Mouse (Mus musculus) Muller cell, postnatal 12 days (primary cell): ENCODE results near the gene Rab11fip4.
"Not testable (repeated sequence)": the region's sequence is repeated elsewhere in the genome, so short reads cannot be mapped to it uniquely, and the experiment has no call there.

Experiments
- DNase-seq: peaks from one replicate; pipeline ENCODE4 v3.0.0-alpha.2; 2015; ENCODE audit errors: inconsistent ontology term

Rab11fip4 gene

DNA sequence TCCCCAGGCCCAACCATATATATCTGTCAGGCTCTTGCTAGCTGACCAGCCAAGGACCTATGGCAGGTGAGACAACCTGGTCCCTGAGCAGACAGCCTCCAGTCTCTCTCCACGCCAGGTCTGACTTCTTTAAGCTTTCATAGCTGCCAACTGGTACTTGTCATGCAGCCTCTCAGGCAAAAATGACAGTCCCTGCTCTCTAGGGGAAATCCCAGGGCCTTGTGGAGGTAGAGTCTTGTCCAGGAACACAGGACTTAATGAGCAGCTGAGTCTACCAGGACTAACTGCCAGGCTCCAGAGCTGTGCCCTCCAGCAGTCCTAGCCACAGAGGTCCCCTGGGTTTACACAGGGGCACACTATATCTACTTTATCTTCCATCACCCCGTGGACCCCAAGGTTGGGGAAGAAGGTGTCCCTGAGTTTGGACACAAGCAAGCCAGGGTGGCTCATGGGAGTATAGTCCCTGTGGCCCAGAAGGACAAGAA is 85.5 kb downstream of the Rab11fip4 start:
- no peak for DNase-seq

DNA sequence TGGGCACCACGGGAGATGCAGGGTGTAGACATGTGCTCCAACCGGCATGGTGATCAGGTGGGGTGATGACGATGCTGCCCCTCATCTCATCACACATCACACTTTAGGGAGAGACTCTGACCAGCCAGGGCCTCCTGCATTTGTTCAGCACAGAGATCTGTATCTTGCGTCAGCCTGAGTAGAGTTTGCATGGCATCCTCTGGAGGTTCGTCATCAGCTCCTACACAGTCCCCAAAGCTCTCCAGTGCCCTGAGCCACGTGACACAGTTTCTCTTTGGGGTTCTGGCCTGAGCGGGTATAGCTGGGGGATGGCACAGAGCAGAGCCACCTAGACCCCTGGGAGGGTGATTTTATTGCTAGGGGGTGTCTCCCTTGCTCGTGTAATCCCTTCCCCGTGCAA is 86.4 kb downstream of the Rab11fip4 start:
- DNase-seq = no peak

DNA sequence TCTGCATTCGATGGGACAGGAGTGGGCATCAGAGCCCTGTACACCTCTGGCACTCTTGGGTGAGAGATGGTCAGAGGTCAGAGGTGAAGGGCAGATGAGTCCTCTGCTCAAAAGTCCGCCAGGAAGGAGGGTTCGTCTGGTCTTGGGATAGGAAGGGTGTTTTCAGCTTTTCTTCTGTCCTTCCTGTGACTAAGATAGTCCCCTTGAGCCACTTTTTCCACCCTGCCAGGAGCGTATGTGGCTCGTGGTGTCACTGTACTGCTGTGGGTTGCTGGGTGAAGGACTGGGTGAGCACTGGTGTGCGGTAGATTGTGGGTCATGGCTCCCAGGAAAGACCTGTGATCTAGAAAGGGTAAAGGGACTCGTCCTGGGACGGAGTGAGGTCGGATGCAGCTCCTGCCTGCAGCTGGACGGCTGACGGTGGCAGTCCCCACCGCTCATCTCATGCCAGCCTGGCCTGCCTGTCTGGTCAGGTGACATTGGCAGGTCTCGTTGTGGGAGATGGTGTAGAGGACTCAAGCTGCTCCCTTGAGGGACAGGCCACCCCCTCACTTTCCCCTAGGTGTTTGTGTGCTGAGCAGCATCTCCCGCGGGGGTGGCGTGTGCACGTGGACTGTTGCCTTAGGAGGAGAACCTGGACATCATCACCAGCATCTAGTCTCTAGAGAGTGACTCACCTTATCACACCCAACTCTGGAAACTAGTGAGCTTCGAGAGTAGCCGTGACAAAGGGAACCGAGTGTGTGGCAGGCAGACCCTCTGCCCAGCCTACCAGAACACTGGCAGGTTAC is 87.5 kb downstream of the Rab11fip4 start:
- DNase-seq = no peak

DNA sequence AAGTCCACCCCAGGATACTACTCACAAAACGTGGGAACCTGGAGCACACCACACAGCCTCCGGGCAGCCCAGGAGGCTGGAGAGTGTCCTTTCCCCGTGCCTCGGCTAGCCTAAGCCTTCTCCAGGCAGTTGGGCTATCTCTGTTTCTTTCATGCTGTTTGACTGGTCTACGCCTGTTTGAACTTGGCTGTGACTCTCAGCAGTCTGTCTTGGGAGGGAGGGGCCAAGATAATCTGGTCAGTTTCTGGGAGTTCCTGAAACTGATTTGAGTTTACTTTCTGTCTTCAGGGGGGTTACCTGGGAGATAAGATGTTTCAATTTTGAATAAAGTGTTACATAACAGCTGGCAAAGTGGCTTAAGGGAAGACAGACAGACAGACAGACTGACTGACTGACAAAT is 88.9 kb downstream of the Rab11fip4 start:
- DNase-seq = no peak

DNA sequence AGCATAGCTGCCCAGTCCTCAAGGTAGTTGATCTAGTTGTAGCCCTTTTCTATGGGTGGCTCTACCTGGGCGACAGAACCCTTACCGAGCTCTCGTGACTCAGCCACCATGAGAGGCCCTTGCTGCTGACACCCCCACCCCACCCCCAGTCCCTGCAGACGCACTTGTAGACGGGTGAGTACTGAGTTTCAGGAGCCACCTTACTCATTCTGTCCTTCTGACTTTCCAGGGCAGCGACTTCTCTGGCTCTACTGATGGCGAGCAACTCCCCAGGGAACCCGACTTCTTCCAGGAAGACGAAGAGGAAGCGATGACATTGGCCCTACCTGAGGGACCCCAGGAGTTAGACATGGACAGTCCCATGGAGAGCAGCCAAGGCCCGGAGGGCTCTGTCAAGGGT is 89.5 kb downstream of the Rab11fip4 start:
- no peak for DNase-seq

DNA sequence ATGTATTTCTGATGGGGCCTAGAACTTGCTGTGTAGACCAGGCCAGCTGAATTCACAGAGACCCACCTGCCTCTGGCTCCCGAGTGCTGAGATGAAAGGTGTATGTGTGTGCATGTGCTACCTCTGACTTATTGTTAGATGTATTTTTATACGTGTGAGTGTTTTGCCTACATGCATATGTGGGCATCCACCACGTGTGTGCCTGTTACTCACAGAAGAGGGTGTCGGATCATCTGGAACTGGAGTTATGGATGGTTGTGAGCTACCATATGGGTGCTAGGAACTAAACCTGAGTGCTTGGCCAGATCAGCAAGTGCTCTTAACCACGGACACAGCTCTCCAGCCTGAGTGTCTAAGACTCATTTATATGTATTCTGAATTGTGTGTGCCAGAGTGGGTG is 90.2 kb downstream of the Rab11fip4 start:
- no peak for DNase-seq

DNA sequence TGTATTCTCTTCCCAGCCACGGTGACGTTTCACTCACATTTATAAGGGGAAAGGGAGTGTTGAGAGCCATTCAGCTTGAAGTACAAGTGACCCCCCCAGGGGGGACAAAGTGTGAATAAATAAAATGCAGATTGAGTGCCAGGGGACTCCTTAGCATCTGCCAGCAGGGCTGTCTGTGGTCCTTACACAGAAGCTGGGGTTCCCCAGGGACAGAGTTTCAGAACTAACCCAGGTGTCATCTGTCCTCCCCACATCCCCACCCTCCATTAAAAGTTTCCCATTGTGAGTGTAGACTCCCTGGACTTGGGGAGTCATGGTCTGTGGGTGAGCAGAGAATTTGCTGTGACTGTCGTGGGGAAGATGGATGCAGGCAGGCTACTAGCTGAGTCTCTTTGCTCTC is 90.8 kb downstream of the Rab11fip4 start:
- DNase-seq = no peak

DNA sequence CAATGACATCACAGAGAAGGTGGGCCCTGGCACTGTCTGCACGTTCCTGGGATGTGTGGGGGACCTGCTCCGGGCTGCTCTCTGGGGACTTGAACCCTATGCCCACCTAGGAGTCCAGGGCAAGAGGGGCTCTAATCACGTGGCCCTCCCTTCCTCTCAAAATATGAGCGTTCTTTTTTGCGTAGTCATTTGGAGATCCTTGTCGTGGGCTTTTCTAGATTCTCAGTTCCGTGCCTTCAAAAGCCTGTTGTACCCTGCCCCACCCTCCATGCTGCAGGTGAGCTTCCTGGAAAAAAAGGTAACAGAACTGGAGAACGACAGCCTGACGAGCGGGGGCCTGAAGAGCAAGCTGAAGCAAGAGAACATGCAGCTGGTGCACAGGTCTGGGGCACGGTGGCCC is 94.1 kb downstream of the Rab11fip4 start:
- DNase-seq = no peak

DNA sequence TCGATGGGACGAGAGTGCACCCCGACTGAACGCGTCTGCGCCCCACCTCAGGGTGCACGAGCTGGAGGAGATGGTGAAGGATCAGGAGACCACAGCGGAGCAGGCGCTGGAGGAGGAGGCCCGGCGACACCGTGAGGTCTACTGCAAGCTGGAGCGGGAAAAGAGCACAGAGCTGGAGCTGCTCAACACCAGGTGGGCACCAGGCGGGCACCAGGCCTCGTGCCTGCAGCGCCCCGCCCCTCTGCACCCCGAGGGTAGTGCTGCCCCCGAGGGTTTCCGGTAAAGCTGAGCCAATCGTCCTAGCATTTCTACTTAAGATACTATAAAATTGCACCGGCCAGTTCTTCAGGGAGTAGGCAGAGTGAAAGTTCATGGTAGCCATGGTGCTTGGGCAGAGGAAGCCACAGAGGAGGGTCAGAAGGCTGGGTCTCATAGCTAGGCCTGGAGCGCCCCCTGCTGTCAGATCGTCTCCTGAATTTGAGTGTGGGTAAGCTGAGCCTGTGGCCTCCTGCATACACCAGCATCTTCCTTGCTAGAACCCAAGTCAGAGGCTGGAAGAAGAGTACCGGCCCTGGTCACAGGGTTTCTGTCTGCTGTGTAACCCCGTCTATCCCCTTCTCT is 95.6 kb downstream of the Rab11fip4 start:
- DNase-seq = peak; percentile 78

DNA sequence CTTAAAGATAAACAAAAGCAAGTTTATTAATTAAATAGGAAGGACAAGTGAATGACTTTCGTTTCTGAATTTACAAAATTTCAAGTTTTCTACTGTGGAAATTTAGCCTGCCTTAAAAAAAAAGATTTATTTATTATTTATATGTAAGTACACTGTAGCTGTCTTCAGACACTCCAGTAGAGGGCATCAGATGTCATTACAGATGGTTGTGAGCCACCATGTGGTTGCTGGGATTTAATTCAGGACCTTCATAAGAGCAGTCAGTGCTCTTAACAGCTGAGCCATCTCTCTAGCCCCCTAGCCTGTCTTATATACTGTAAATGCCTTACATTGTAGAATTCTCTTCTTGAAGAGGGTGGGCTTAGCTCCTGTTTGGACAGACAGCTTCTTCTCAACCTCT is 98.9 kb downstream of the Rab11fip4 start:
- no peak for DNase-seq

DNA sequence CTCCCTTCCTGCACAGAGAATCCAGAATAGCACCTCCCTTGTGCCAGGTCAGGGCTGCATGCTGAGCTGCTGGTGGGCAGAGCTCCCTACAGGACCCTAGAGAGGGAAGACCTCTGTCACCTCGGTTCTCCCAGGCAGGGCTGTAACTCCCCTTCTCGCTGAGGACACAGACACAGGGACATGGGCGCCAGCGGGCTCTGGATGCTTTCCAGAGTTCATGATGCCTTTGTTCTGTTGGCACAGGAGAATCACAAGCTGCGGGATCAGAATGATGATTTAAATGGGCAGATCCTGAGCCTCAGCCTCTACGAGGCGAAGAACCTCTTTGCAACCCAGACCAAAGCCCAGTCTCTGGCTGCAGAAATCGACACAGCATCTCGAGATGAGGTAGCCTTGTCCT is 100.5 kb downstream of the Rab11fip4 start:
- DNase-seq = no peak

DNA sequence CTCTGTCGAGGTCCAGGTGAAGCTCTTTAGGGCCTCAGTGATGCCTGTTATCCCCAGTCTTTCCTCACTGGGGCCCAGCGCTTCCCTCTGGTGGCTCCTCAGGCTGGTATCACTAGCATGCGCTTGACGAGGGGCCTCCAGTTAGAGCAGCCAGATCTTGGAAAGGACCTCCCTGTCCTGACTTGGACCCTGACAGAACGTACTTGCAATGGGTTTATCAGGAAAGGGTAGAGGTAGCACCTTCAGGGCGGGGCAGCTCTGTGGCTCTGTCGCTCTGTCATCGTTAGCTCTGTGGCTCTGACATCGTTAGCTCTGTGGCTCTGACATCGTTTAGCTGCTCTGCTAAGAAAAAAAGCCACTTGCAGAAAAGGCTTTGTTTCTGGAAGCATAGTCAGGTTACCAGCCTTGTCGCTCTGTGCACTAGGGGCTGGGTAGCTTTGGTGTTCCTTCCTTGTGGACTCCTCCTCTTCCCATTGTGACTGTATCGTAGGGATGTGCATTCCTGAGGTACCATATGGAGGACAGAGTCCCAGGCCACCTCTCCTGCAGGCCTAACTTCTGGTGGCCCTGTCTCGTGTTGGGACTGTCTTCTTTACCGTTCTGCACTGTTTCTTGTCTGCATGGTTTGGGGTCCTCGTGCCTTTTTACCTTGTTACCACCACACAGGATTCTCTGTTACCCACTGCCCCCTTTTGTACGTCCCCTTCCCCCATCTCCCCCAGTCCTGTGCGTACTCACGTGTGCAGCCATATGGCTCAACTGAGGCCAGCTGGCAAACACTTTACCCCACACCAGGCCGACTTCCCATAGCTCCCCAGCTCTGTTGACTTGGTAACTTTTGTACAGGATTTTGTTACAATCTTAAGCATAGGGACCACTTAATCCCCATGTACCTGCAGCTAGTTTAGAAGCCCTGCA is 105.6 kb downstream of the Rab11fip4 start:
- DNase-seq = no peak

DNA sequence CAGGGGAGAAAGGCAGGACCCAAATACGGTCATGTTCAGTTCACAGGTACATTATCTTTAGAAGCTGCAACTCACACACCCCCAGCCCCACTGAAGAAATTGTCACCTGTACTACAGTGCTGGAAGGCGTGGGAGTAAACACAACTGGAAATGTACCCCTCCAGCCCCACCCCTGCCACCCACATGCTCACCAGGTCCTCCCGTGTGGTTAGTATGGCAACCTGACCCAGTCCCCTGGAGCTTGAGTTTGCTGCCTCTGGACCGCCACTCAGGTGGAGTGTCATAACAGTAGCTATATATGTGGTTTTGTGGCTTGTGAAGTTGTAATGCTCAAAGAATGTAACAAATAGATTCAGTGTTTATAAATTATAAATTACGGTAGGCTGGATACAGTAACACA is 107.1 kb downstream of the Rab11fip4 start:
- DNase-seq = no peak

DNA sequence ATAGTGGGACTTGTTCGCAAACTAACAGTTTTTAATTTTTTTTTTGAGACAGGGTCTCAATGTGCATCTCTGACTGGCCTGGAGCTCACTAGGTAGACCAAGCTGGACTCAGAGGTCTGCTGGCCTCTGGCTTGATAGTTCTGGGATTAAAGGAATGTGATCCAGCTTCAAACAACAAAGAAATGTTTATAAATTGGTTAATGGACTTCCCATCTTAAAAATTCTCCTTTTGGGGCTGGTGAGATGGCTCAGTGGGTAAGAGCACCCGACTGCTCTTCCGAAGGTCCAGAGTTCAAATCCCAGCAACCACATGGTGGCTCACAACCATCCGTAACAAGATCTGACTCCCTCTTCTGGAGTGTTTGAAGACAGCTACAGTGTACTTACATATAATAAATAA is 107.5 kb downstream of the Rab11fip4 start:
- not testable (repeated sequence) for DNase-seq

DNA sequence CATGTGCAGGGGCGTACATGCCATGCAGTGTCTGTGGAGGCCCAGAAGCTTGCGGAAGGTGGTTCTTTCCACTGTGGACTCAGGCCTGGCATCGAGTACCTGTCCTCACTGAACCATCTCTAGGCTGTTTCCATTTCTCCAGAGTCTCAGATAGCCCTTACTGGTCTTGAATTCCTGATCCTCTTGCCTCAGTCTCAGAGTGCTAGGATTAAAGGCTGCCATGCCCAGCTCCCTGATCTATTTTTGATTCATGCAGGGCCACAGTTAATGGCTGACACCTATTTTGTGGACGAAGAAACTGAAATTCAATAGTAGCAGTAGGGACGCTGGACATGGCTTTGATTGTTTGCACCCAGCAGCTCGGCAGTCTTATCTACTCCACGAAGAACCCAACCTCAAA is 110.5 kb downstream of the Rab11fip4 start:
- DNase-seq = no peak

DNA sequence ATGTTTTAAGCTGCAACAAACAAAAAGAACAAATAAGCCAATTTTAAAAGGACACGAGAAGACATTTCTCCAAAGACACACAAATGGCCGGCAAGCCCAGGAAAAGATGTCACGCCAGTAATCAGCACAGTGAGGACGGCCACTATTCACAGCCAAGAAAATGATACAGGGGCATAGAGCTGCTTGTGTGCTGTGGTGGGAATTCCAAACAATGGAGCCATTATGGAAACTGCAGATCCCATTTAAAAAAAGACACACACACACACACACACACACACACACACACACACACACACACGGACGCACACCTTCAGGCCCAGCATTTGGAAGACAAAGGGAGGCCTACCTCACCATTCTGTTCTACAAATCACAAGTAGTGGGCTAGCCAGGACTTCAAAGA is 111.1 kb downstream of the Rab11fip4 start:
- no peak for DNase-seq

DNA sequence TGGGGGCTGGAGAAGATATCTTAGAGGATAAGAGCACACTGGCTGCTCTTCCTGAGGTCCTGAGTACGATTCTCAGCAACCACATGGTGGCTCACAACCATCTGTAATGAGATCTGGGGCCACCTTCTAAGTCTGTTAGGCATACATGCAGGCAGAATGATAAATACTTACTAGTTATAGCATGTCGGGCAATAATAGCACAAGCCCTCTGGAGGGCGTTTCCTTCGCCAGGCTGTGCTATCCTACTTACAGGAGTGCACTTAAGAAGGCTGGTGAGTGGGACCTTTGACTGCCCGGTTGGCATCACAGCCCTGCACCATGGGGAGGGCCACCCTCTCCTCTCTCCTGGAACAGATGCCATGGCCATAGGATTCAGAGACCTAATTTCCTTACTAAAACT is 112.4 kb downstream of the Rab11fip4 start:
- DNase-seq = peak; percentile 56

DNA sequence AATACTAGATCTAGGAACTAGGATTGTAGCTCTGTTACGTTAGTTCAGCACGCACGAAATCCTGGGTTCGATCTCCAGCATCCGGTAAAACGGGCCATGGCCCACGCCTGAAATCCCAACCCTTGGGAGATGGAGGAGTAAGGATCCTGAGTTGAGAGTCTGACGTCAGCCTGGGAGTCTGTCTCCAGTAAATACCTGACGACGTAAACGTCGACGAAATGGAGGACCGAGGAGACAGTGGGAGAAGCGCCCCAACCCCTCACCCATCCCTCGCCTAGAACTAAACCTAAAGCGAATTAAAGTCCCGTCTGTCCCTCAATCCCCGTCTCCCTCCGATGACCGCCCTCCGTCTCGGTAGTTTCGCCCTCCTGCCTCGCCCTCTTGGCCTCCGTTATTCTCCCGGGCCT is 112.9 kb downstream of the Rab11fip4 start:
- DNase-seq = no peak

DNA sequence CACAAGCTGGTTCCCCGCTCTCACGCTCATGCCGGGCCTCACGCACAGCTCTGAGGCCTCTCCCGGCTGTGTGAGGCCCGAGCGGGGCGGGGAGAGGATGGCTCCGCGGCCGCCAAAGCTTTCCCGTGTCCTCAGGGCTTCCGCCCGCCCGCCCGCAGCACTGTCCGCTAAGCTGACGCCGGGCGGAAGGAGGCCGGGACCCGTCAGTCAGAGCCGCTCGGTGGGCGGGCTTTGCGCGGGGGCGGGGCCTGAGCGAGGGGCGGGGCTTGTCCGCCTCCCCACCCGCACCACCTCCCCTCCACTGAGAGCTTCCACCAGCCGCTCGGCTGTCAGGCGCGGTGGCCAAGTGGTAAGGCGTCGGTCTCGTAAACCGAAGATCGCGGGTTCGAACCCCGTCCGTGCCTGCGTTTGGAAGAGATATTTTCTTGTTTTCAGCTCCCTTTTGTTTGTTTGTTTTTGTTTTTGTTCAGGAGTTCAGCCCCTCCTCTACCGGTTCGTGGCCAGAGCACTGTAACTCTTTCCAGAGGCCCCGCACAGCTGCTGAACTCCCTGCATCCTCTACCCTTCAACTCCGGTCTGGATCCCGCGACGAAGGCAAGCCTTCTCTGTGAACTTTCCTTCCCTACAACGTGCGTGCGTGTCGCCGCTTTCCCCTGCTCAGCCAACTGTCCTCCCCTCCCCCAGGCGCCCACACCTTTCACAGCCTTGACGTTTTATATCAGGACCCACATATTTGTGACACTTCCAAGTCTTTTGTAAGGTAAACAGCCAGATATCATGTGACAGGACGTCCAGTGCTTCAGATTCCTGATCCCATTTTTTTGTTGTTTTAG is 113.5 kb downstream of the Rab11fip4 start:
- peak; percentile 97 for DNase-seq

DNA sequence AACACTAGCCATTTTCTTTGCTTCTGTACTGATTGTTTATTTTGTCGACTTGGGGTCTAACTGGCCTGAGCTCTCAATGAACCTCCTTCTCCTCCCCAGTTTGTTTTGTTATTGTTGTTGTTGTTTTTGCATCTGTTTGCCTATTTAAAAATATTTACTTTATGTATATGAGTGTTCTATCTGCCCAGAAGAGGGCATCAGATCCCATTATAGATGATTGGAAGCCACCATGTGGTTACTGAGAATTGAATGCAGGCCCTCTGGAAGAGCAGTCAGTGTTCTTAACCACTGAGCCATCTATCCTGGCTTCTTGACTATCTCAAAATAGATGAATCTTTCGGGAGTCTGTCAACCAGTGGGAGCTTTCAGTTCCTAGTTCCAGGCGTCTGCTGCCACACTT is 116.1 kb downstream of the Rab11fip4 start:
- no peak for DNase-seq
